Mouse (Mus musculus) embryonic facial prominence, embryonic 15.5 days (tissue): Measurements from ENCODE around the gene Paqr6. TPM values are rescaled to one million over a fixed set of nuclear protein-coding genes. Genes with fewer than 3 reads are reported as not detected.

Source experiments
- ATAC-seq: fragments of 200-750 bp; cut with Nextera tagmentation; 2 replicates; pipeline ENCODE4 v1.8.0; 2017; ENCODE audit warnings: low read depth, moderate TSS enrichment; ENCODE audit not compliant: insufficient number of reproducible peaks, low FRiP score, low TSS enrichment
- H3K27ac ChIP-seq: fragments of 300-500 bp; sonication (generic); replicated peaks from 2 replicates; pipeline ENCODE4 v1.5.1; 2015; ENCODE audit warnings: mild to moderate bottlenecking, inconsistent platforms
- H3K27me3 ChIP-seq: fragments of 300-500 bp; sonication (generic); 2 replicates; pipeline ENCODE4 v1.6.1; 2015; ENCODE audit warnings: inconsistent platforms
- H3K36me3 ChIP-seq: fragments of 300-500 bp; sonication (generic); 2 replicates; pipeline ENCODE4 v1.6.1; 2015; ENCODE audit warnings: mild to moderate bottlenecking, inconsistent platforms
- H3K4me1 ChIP-seq: fragments of 300-500 bp; sonication (generic); 2 replicates; pipeline ENCODE4 v1.6.1; 2015; ENCODE audit warnings: inconsistent platforms
- H3K4me2 ChIP-seq: fragments of 300-500 bp; sonication (generic); replicated peaks from 2 replicates; pipeline ENCODE4 v1.6.1; 2015; ENCODE audit warnings: mild to moderate bottlenecking, inconsistent platforms
- H3K4me3 ChIP-seq: fragments of 300-500 bp; sonication (generic); replicated peaks from 2 replicates; pipeline ENCODE4 v1.5.1; 2015; ENCODE audit warnings: mild to moderate bottlenecking, inconsistent platforms
- H3K9ac ChIP-seq: fragments of 300-500 bp; sonication (generic); 2 replicates; pipeline ENCODE4 v1.6.1; 2015; ENCODE audit warnings: inconsistent platforms
- H3K9me3 ChIP-seq: fragments of 300-500 bp; sonication (generic); replicated peaks from 2 replicates; pipeline ENCODE4 v1.6.1; 2016; ENCODE audit warnings: inconsistent platforms
- WGBS: fragments of 180-500 bp; shearing (Covaris S2); methylation state at CpG from one replicate; pipeline ENCODE4 v1.1.7; 2015; 5-methylcytosine and 5-hydroxymethylcytosine counted together
- polyA plus RNA-seq: library from polyadenylated mRNA; unstranded; fragments of >200 nt; fragmentation: Nextera tagmentation; extraction: Ambion mirVana; gene quantifications from 2 replicates; pipeline ENCODE4 v1.2.1, GENCODE M21; 2015

Gene Paqr6
- polyA plus RNA-seq, 1 experiment from 2014 or later = 10.1 TPM

DNA sequence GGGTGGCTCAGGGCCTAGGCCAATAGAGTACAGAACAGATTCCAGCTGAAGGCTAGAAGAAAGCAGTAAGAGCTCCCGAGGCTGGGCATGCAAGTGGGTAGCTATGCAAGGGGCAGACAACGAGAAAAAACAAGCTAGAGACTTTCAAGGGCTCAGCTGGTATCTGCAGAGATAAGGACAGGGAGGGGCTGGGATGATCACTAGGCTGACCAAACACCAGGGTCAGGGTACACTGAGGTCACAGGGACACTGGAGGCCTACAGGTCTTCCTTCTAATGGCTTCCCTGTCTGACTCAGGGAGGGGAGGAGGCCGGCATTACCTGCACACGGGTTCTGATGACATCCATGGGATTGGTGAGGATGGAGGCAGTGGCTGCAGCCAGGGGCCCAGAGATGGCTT is 51.3 kb downstream of the Paqr6 start:
- ATAC-seq = no peak
- Histone ChIP-seq H3K9me3 (no peaks in the 10 kb centered on the region), H3K36me3 (peaks cover 75% of the 10 kb centered on the region), H3K4me2 (no peak overlapping the region), H3K9ac (no peak overlapping the region), H3K4me1 (peaks cover 3% of the 10 kb centered on the region; the same call in 1 of the 2 replicates), H3K27ac (no peak overlapping the region), H3K4me3 (no peak overlapping the region), H3K27me3 (no peaks in the 10 kb centered on the region)
- 73% methylated on average over 4 of the region's 4 CpGs for WGBS

DNA sequence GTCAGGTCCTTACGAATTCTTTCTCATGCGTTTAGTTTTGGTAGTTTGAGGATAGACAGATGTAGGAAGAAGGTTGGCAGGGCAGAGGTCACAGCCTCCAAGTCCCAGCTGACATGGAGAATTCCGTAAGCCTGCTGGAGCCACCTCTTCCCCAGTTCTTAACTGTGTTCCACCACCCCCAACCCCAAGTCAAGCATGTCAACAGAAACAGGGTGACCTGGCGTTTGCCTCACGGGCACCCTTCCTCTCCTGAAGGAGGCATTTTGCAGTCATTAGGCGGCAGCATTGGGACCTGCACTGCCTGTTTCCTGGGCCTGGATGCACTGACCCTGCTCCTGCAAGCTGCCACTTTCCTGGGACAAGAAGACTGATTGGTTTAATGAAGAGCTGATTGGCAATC is 53.6 kb downstream of the Paqr6 start:
- Histone ChIP-seq H3K4me1 (peaks cover 8% of the 10 kb centered on the region), H3K9ac (no peak overlapping the region), H3K4me2 (no peak overlapping the region), H3K27me3 (no peaks in the 10 kb centered on the region), H3K27ac (no peak overlapping the region), H3K9me3 (no peaks in the 10 kb centered on the region), H3K36me3 (peaks cover 63% of the 10 kb centered on the region), H3K4me3 (no peak overlapping the region)
- no peak for ATAC-seq
- WGBS = 79% methylated on average over 6 of the region's 6 CpGs

Other genes with a start within 250 kb of the Paqr6 start
- 31.0 and 31.1 TPM in 2 replicates for gene Mef2d, start 222.2 kb upstream of the Paqr6 start, polyA plus RNA-seq
- gene Rhbg, start 109.9 kb upstream of the Paqr6 start, polyA plus RNA-seq = 15.8 and 20.1 TPM in 2 replicates
- 0.60 and 2.2 TPM in 2 replicates for gene Gm38392, start 77.4 kb upstream of the Paqr6 start, polyA plus RNA-seq
- gene Tsacc, start 67.6 kb upstream of the Paqr6 start, polyA plus RNA-seq = 14.3 and 16.3 TPM in 2 replicates
- gene Cct3, start 67.5 kb upstream of the Paqr6 start, polyA plus RNA-seq = 443 TPM in 2 replicates
- gene Glmp, start 39.6 kb upstream of the Paqr6 start, polyA plus RNA-seq = 212 and 214 TPM in 2 replicates
- 26.0 and 27.1 TPM in 2 replicates for gene Tmem79, start 28.4 kb upstream of the Paqr6 start, polyA plus RNA-seq
- 41.8 and 48.6 TPM in 2 replicates for gene Smg5, start 28.3 kb upstream of the Paqr6 start, polyA plus RNA-seq
- gene Bglap3, start 8.2 kb downstream of the Paqr6 start, polyA plus RNA-seq = 19.8 and 20.4 TPM in 2 replicates
- 13.8 and 15.5 TPM in 2 replicates for gene Bglap2, start 14.1 kb downstream of the Paqr6 start, polyA plus RNA-seq
- gene Bglap, start 19.9 kb downstream of the Paqr6 start, polyA plus RNA-seq = 18.4 and 35.5 TPM in 2 replicates
- gene Pmf1, start 45.7 kb downstream of the Paqr6 start, polyA plus RNA-seq = 96.0 and 108 TPM in 2 replicates
- 16.3 and 17.9 TPM in 2 replicates for gene Slc25a44, start 60.6 kb downstream of the Paqr6 start, polyA plus RNA-seq
- gene Sema4a, start 96.6 kb downstream of the Paqr6 start, polyA plus RNA-seq = 18.5 and 21.9 TPM in 2 replicates
- 625 and 678 TPM in 2 replicates for gene Lmna, start 145.4 kb downstream of the Paqr6 start, polyA plus RNA-seq
- 22.5 and 22.8 TPM in 2 replicates for gene Mex3a, start 167.8 kb downstream of the Paqr6 start, polyA plus RNA-seq
- gene Rab25, start 183.7 kb downstream of the Paqr6 start, polyA plus RNA-seq = 96.3 and 107 TPM in 2 replicates
- 183 and 199 TPM in 2 replicates for gene Lamtor2, start 188.5 kb downstream of the Paqr6 start, polyA plus RNA-seq
- gene Ubqln4, start 189.2 kb downstream of the Paqr6 start, polyA plus RNA-seq = 44.4 and 47.6 TPM in 2 replicates
- gene Ssr2, start 211.3 kb downstream of the Paqr6 start, polyA plus RNA-seq = 339 and 341 TPM in 2 replicates
- gene Arhgef2, start 241.4 kb downstream of the Paqr6 start, polyA plus RNA-seq = 96.6 and 97.9 TPM in 2 replicates